In genomic region chr8:124888385-124888784, GRCm38 (mm10) we compare ENCODE assay signal across 2 mouse cellular contexts.
A peak's percentile ranks its signal among the peaks of the same experiment; 100 is the strongest.
TF ChIP-seq lines count a peak whose summit lies in the region.

No protein-coding gene starts in this region.

TF ChIP-seq in MEL, 35 proteins besides CTCF, POLR2A, EP300 and RAD21:
- no peak for TF ChIP-seq GABPA (IDR thresholded peaks at IDR 0.05; ENCODE audit: low read depth, low read length)
- peak; percentile 37 for TF ChIP-seq SMC3 (IDR thresholded peaks at IDR 0.05; ENCODE audit: low read depth, low read length)

TF ChIP-seq in myocyte, 11 proteins besides CTCF, POLR2A, EP300 and RAD21:
- TF ChIP-seq MAX (IDR thresholded peaks at IDR 0.05; ENCODE audit: low read depth) (no peak), POLR2AphosphoS2 (IDR thresholded peaks at IDR 0.05; ENCODE audit: insufficient read length, low read depth) (peak; percentile 15)
